Mouse (Mus musculus): Measurements from ENCODE around the gene Cd47.

The Cd47 gene

DNA sequence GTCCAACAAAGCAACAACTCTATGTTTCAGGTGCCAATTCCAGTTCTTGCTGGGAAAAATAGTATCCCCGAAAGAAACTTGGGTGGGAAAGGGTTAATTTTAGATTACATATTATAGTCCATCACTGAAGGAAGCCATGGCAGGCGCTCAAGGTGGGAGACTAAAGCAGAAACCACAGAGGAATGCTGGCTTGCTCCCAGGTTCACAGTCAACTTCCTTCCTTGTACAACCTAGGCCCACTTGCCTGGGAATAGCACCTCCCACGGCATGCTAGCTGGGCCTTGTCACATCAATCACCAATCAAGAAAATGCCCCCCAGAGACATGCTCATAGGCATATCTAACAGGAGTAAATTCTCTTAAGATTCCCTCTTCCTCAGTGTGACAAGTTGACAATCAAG lies 32.0 kb downstream of the Cd47 start:
- DNase-seq (ENCODE audit: low read depth, low spot score) = no peak

DNA sequence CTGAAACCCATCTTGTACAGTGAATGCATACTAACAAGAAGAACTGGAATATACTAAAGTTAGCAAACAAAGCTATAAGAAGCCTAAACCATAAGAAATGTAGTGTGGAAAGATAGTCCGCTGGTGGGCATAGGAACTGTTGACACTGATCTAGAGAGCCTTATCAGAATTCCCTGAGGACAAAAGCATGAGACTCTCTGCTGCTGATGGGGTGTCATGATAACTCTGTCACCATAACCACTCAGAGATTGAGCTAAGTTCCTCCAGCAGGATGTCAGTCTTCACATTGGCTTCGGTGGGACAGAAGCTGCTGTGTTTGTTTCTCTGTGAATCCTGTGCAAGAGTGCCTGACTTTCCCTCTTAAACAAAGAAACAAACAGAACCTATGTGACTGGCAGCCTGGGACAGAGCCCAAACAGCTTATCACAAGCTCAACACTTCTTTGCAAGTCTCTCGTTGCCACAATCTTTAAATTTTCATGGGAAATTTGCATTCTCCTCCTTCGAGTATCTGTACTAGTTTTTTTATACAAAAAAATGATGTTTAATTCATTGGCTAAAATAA lies 33.9 kb downstream of the Cd47 start:
- no peak for DNase-seq (ENCODE audit: low read depth, low spot score)

DNA sequence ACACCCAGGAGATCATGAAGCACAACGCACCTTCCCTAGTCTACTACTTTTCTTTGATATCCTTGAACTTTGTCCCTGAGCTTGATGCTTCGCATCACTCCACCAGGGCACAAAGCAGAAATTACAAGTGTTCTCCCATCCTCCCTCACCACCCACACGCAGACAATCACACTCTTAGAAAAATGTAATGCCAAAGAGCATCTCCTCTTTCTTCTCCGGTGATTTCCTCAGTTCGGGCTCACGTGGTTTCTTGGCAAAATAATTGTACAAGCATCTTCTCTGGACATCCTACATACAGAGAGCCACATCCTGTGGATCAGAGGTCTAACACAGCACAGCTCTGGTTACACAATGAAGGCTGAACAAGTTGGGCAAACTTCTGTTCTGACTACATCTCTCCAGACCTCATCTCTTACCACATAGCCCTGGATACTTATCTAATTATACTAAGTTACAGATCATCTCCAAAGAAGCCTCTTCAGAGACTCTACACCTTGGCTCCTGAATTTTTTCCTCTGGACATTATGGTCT lies 36.4 kb downstream of the Cd47 start:
- no peak for DNase-seq (ENCODE audit: low read depth, low spot score)

DNA sequence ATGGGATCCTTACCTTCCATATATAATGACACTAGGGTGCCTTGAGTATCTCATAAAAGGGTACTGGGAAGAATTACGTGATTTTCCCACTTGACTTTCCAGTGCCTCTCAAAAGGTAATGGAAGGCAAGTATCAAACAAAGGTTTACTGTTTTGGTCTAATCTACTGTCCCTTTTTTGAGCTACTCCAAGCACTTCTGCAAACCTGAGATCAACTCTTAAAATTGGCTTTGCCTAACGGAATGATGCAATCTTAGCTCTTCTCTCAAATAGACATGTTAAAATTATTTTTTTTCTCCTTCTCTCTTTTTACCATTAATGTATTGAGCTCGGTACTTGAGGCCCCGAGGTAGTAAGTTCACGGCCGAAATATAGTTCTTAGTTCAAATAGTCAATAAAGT lies 38.6 kb downstream of the Cd47 start:
- no peak for DNase-seq (ENCODE audit: low read depth, low spot score)

DNA sequence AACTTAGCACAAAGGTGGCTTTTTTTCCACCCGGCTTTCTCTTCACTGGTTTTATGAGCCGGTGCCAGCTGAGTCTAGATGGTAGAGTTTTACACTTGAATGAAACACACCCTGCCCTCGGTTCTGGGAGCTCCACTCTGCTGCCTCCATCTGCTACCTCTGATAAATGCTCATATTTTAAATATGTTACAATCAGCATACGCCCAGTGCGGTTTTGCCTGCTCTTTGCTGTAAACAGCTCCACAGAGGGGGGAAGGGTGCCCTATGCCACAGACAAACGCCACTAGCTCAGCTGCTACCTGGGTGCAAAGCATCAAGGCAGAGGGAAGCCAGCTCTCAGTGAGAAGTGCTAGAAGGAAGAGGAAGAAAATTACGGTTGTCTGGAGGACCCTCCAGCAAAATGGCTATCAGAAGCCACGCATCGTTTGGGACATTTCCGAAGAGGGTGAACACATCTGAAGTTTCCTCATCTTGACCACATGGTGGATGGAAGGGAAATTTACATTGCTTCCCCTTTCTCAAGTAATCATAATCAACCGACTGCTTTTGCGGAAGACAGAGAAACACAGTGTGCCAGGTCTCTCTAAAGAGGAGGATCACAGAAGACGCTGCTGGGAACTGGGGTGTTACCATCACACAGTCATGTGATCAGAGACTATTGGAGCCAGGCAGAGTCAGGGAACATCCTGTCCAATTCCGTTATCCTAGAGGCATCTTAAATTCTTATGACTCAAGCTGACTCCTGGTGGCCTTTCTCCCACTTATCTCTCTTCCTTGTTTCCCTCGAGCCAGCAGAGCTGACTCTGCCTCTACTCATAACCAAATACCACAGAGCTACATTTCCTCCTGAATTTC lies 39.6 kb downstream of the Cd47 start:
- DNase-seq (ENCODE audit: low read depth, low spot score) = no peak

DNA sequence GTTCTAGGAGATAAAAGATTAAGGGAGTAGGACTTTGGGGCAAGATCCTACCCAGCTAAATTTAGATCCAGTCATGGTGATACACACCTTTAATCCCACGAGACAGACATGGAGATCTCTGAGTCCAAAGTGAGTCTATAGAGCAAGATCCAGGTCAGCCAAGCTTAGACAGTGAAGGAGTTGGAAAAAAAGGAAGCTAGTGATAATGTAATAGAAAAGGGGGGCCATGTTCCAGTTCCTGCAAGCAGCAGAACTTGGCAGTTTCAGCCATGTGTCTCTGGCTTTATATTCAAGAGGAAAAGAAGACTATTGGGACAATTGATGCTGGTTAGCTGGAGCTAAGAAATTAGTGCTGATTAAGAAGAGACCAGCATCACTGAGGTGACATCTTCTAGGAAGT lies 43.4 kb downstream of the Cd47 start:
- DNase-seq (ENCODE audit: low read depth, low spot score) = no peak

DNA sequence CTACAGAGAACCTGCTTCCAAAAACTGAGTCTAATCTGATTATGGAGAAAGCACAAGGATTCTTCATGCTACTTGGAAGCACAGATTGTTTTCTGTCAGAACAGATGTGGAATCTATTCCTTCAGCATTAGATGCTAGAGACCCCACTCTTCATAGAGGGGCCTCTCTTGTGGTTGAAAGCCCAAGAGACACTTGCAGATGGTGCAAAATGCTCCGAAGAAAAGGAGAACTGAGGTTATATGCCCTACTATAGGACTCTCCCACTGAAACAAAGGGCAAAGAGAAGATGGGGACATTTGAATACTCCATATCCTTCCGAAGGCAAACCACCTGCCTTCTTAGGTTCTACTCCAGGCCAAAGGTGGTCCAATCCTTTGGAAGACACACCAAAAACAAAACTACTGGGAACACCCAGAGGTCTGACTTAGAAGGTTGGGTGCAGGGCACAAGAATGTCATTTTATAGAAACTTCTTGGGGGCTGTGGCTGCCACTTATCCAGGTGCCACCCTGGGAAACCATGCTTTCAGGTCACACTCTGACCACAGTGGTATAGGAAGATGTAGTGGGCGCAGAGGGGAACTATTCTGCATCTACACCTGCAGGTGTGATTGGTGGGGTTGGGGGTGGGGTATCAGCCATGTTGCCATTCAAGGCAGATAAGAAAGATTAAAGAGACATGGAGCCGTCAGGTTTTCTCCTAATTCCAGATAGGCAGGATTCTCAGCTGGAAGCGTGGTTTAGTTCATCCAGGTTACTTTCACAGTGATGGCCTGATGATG lies 47.1 kb downstream of the Cd47 start:
- no peak for DNase-seq (ENCODE audit: low read depth, low spot score)

DNA sequence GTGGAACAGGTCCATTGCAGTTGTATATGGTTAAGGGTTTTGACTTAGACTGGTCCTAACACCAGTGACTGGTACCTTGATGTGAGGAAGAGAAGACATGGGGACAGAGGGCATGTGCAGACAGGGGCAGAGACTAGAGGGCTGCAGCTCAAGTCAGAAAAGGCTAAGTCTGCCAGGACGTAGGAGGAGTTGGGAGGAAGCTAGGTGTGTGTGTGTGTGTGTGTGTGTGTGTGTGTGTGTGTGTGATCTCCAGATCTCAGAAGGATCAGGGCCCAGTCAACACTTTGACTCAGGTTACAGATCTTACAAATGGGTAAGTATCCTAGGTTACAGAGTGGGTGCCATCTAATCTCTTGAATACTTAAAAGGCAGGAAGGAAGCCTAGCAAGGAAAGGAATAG lies 48.3 kb downstream of the Cd47 start:
- DNase-seq (ENCODE audit: low read depth, low spot score) = no peak

DNA sequence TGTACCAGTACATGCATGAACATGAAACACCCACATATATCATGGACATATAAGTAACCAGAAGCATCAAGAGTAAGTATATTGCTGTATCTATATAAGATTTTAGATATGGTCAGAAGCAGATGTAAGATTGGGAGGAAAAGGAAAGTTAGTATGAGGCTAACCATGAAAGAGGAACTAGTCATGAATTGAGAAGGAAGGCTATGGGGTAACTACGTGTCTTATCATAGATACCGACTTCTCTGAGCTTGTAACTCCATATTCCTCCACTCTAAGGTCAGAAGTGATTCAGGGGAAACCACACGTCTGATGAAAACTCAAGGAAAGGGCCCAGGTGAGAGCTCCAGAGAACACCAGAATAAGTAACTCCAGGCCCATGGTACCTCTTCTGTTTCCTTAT lies 52.6 kb downstream of the Cd47 start:
- DNase-seq (ENCODE audit: low read depth, low spot score) = no peak

DNA sequence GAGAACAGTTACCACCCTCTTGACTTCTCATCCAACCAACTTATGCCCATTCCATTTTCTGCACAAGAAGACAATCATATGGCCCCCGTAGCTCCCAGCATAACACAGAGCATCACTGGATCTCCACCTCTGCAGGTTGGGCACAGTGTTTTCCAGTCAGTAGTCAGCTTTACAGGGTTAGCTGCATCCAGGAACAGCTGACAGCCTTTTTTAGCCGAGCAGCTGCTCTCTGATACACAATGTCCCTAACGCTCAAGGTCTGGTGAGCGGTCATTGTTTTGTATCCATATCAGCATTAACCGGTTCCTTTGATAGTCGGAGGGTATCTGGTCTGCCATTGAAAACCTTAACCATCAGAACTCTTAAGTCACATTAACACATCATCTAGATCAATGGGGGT lies 53.3 kb downstream of the Cd47 start:
- DNase-seq (ENCODE audit: low read depth, low spot score) = no peak

DNA sequence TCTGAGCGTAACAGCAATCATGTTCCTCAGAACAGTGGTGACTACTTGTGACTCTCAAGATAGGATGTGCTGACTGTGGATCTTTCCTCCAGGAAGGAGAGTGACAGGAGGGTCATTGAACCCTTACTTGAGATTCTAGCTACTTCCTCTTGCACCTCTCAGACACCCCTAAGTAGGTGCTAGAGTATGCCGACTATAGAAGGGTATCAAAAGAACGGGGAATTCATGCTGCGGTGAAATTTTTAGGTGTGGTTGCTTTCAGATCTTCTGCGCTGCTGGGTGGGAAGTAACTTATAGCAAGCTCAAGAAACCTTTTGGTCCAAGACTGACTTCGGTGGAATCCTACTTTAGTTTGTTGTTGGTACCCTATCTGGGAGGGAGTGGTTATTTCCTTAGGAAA lies 53.9 kb downstream of the Cd47 start:
- DNase-seq (ENCODE audit: low read depth, low spot score) = no peak

DNA sequence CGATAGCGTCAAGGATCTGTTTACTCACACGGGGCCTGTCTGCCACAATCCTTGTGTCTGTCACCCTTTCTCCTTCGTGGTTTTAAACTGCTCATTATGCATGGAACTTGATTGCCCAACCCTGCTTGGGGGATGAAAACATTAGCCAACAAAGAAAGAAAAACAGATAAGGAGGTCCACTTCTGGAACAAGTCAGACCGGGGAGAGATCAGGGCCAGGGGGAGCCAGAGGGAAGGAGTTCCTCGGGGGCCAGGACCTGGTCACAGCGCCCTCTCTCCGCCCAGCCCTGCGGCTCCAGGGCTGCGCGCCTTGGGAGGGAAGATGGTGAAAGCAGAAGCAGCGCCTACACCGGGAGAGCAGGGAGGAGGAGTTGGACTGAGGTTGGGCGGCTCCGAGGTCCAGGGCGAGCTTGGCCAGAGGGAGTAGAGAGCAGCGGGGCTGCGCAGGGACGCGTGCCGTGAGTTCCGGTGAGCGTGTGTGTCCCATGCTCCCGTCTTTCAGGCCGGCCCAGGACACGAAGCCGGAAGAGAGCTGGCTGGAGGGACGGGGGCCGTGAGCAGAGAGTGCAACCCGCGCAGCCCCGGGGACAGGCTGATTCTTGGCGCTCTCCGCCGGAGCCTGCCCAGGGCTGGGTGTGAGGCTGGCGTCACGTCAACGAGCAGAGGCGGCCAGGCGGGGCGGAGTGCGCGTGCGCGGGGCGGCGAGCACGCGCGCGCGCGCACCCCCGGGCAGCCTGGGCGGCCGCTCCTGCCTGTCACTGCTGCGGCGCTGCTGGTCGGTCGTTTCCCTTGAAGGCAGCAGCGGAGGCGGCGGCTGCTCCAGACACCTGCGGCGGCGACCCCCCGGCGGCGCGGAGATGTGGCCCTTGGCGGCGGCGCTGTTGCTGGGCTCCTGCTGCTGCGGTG lies 54.9 kb downstream of the Cd47 start:
- DNase-seq (ENCODE audit: low read depth, low spot score) = peak; percentile 79

DNA sequence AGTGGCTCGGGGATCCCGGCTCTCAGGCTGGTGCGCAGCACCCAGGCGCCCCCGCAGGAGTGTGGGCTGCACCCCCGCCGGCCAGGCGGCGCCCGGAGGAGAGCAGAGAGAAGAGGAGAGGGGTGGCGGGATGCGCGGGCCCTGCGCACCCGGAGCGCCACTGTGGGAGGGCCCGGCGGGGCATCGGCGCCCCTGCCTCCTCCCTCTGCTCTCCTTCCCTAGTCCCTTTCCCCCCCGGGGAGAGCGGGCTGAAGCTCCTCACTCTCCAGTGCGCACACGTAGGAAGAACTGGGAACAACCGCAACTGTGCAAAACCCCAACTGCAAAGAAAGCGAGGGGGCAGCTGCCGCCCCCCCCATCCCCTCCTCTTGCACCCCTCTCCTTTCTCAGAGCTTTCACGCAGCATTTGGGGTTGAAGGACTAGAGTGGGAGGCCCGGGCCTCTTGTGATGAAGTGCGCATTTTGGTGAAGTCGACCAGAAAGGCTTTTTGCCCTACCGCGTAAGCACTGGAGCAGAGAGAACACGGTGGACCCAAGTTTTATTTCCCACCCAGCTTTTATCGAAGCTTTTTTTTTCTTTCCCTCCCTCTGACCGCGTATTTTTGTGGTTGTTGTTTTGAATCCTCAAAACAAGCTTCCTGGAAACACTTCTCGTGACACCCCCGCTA lies 55.6 kb downstream of the Cd47 start:
- peak; percentile 40 for DNase-seq (ENCODE audit: low read depth, low spot score)

DNA sequence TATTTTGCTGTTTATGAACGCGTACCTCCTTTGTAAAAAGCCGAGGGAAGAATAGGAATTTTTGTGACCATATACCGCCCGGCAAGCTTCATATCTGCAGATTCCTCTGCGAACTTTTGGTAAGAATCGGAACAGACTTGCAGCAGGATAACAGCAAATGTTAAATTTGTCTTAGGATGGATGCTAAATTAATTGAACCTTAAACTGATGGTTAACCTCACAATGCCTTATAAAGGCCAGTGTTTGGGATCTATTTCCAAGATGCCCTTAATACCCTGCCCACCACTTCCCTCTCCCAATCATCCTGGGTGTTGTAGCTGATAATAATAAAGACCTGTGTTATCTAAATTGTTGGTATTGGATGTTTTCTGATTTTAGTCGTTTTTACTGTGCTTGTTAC lies 56.3 kb downstream of the Cd47 start:
- DNase-seq (ENCODE audit: low read depth, low spot score) = no peak

DNA sequence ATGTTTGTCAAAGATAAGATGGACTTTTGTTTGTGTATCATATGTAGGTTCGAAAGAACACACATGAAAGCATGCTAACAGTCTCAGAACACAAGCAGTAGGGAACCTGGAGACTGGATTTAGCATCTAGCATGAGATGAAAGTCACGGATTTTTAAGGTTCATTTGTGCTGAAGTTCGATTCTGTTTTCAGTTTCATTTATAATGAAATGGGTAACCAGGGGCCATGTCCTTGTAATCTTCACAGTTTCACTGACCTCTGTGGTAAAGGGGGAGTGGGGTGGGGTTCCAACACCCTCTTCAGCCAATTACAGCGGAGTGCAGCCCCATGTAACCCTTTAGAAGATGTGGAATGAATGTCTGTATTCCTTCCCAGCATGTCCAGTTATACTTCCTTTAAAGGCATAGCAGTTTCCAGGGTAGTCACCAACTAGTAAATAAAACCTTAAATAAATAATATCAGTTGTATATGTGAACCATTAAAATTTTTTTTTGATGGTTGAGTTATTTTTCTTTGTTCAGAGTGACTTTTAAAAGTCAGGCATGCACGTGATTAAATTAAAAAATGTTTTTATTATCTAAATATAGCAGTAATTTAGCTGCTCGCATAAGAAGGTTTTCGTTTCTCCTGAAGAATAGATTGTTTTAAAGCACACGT lies 57.3 kb downstream of the Cd47 start:
- DNase-seq (ENCODE audit: low read depth, low spot score) = no peak

DNA sequence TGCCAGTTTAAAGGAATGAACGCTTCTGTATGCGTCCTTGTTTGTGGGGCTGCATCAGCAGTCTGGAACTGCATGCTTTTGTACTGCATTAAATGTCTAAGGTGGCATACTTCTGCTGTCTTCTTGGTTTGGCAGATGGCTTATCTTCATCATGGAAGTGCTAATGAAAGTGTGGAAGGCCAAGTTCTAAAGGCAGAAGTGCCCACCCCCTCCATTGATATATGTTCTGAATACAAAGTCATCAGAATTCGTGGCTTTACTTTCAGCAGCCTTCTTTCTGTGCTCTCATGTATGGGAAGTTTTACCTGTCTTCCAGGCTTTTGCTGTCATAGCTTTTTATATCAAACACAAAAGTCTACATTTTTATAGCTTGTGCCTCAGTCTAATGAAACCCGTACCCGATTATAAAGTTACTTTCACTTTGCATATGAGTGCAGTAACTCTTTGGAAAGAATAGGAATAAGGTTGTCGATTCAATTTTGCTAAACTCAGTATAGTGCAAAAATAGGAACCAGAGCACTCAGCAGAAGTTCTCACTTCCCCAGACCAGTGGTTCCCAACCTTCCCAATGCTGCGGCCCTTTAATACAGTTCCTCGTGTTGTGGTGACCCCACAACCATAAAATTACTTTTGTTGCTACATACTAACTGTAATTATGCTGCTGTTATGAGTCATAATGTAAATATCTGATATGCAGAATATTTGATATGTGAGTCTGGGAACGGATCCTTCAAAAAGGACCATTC lies 58.0 kb downstream of the Cd47 start:
- DNase-seq (ENCODE audit: low read depth, low spot score) = no peak

DNA sequence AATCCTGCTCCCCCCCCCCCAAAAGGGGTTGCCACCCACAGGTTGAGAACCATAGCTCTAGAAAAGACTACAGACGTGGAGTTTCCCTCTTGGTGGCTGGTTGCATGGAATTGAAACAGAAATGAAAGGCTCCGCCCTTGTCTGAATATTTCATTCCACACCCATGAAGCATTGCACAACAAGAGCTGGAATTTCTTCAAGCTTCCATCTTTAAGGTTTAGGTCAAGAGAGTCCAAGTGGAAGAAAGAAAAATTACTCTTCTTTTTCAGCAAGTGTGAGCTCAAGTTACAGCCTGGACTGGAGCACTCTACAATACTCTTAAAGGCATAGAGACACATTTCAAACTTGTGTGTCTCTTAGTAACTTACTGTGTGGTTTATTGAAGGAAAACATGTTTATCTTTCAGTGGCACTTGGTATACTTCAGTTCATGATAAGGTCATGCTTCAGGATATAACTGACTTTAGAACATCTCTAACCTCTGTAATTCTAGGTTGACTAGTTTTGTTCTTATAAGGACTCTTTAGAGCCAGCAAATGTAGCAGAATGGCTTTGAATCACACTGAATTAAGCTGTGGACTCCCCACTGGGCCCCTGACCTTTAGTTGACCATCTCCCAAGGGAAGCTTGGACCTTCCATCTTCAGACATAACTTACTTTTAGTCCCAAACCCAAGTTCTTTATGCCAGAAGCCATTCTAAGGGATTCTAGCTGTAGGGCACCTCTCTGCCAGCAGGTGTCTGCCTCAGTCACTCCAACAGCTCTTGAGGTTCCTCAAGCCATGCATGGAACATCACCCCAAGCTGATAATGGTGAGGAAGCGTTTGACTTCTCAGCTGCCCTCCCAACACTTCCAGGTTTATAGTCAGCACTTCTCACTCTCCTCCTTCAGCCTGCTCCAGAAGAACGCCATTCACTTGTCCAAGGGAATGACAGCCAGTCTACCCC lies 58.8 kb downstream of the Cd47 start:
- no peak for DNase-seq (ENCODE audit: low read depth, low spot score)

DNA sequence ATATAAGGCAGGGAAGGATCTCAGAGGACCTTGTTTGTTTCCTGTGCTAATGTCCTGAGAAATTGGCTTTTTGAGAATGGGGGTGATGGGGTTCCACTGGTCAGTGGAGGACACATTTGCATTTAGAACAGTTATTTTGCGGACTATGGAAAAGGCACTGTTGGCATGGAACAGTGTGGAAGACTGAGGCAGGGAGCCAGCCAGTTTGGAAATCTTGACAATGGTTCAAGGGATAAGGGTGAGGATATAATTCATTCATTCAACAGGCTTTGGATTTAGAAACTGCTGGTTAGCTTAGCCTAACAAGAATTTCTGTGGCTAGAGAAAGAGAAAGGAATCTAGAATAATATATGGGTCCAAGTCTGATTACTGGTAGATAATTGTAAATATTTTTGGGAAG lies 61.7 kb downstream of the Cd47 start:
- no peak for DNase-seq (ENCODE audit: low read depth, low spot score)

DNA sequence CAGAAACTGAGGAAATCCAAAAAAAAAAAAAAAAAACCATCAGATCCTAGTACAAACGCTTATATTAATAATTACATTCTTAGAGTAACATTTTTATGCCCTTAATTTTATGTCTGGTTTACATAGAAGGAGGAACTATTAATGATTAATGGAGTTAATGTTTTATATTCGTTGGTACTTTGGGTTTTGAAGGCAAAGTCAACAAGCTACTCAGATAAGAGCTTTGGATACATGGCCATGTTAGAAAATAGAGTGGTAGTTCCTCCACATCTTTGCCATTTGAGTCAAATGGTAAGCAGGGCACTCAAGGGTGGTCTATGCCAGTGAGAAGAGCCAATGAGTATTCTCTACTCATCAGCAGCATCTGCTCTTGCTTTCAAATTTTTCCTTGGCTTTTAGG lies 66.3 kb downstream of the Cd47 start:
- DNase-seq (ENCODE audit: low read depth, low spot score) = no peak
